Mouse (Mus musculus) bone marrow, adult 2 months (tissue): ENCODE measurements at regions not wholly inside any gene's neighbourhood (a gene's known extent, or its start where the extent isn't known, plus 50 kb on each side); places are given as distances from the start of the nearest gene placed in this dataset.

ENCODE experiments used
- CTCF ChIP-seq: fragments of 200-500 bp; IDR thresholded peaks from 2 replicates; pipeline ENCODE4 v1.5.1; 2011; ENCODE audit warnings: low read length, control low read depth; ENCODE audit not compliant: control insufficient read depth, insufficient read depth
- POLR2A ChIP-seq: fragments of 200-500 bp; IDR thresholded peaks from 2 replicates; pipeline ENCODE4 v1.6.1; 2011; ENCODE audit warnings: low read depth, mild to moderate bottlenecking, control low read depth, low read length, borderline replicate concordance; ENCODE audit not compliant: control insufficient read depth

GRCm38 (mm10) chr13:60256997-60257396 is 79.8 kb upstream of the Gas1 start:
- TF ChIP-seq POLR2A (no peak), CTCF (no peak)
